ENCODE assay signal across 10 mouse cellular contexts in genomic region chr4:123957492-123957808, GRCm38 (mm10). TPM values are rescaled to one million over a fixed set of nuclear protein-coding genes. Genes with fewer than 3 reads are reported as not detected.
DNase-seq lines count a peak whose midpoint lies in the region; ATAC-seq lines count a peak whose summit lies in the region.
"Had no signal": no experiment of that assay in that cellular context is flagged by ENCODE, and none has a peak within 500 bp of the region (broad histone marks: within the 10 kb centered on the region; RNA-seq: fewer than 3 reads in every experiment).

No protein-coding gene starts in this region.

- no peaks in the 10 kb centered on the region for H3K9me3 ChIP-seq in heart, embryonic 13.5 days
- no peaks in the 10 kb centered on the region for H3K9me3 ChIP-seq in embryonic facial prominence, embryonic 14.5 days (ENCODE audit: control insufficient read depth, low read length)
- no peaks in the 10 kb centered on the region for H3K9me3 ChIP-seq in intestine, embryonic 14.5 days (ENCODE audit: control insufficient read depth, low read length)
- no peaks in the 10 kb centered on the region for H3K9me3 ChIP-seq in midbrain, embryonic 14.5 days (ENCODE audit: control insufficient read depth, low read length)

- no peak for ATAC-seq in heart, embryonic 13.5 days (ENCODE audit: extremely low read depth, insufficient number of reproducible peaks, low FRiP score, low TSS enrichment)
- no peak for ATAC-seq in embryonic facial prominence, embryonic 14.5 days (ENCODE audit: low read depth)
- ATAC-seq in intestine, embryonic 14.5 days (replicated peaks; ENCODE audit: low FRiP score, low TSS enrichment, low read depth) = no peak; the same call in 1 of the 2 replicates
- ATAC-seq in midbrain, embryonic 14.5 days (ENCODE audit: low FRiP score, low TSS enrichment) = no peak
- ATAC-seq in monocyte, adult 5-6 weeks (replicated peaks; ENCODE audit: insufficient number of reproducible peaks, low FRiP score, low TSS enrichment, poor library complexity, severe bottlenecking) = no peak

- H3K9ac ChIP-seq in heart, embryonic 13.5 days = no peak overlapping the region
- 0 out of 2 replicates have a peak overlapping the region, but pooled peaks have one; percentile 38 for H3K9ac ChIP-seq in embryonic facial prominence, embryonic 14.5 days (ENCODE audit: low read depth, low read length)
- H3K9ac ChIP-seq in intestine, embryonic 14.5 days (ENCODE audit: low read length) = no peak overlapping the region
- 0 out of 2 replicates have a peak overlapping the region, but pooled peaks have one; percentile 24 for H3K9ac ChIP-seq in midbrain, embryonic 14.5 days (replicated peaks; ENCODE audit: low read length)

- peak overlapping the region; percentile 38; the same call in 1 of the 2 replicates for H3K4me3 ChIP-seq in heart, embryonic 13.5 days
- peak overlapping the region; percentile 8; the same call in 1 of the 2 replicates for H3K4me3 ChIP-seq in embryonic facial prominence, embryonic 14.5 days (ENCODE audit: low read depth, low read length)
- no peak overlapping the region for H3K4me3 ChIP-seq in intestine, embryonic 14.5 days (ENCODE audit: low read depth, low read length)
- no peak overlapping the region for H3K4me3 ChIP-seq in midbrain, embryonic 14.5 days (replicated peaks; ENCODE audit: low read depth, low read length)

- H3K4me1 ChIP-seq in heart, embryonic 13.5 days = peaks cover 24% of the 10 kb centered on the region
- no peaks in the 10 kb centered on the region for H3K4me1 ChIP-seq in embryonic facial prominence, embryonic 14.5 days (ENCODE audit: control insufficient read depth, insufficient read depth, low read length)
- H3K4me1 ChIP-seq in intestine, embryonic 14.5 days (replicated peaks; ENCODE audit: control insufficient read depth, insufficient read depth, low read length) = peaks cover 21% of the 10 kb centered on the region
- H3K4me1 ChIP-seq in midbrain, embryonic 14.5 days (ENCODE audit: control insufficient read depth, insufficient read depth, low read length) = peaks cover 9% of the 10 kb centered on the region; the same call in 1 of the 2 replicates

- H3K36me3 ChIP-seq in heart, embryonic 13.5 days = no peaks in the 10 kb centered on the region
- no peaks in the 10 kb centered on the region for H3K36me3 ChIP-seq in embryonic facial prominence, embryonic 14.5 days (ENCODE audit: control insufficient read depth, insufficient read depth, low read length)
- no peaks in the 10 kb centered on the region for H3K36me3 ChIP-seq in intestine, embryonic 14.5 days (ENCODE audit: control insufficient read depth, insufficient read depth, low read length)
- H3K36me3 ChIP-seq in midbrain, embryonic 14.5 days (ENCODE audit: control insufficient read depth, insufficient read depth, low read length) = no peaks in the 10 kb centered on the region

- 53% methylated on average over 4 of the region's 4 CpGs for WGBS in heart, embryonic 13.5 days
- 54% methylated on average over 4 of the region's 4 CpGs for WGBS in embryonic facial prominence, embryonic 14.5 days
- WGBS in intestine, embryonic 14.5 days = 59% methylated on average over 4 of the region's 4 CpGs
- 53% methylated on average over 4 of the region's 4 CpGs for WGBS in midbrain, embryonic 14.5 days

- peak overlapping the region; percentile 64 for H3K4me2 ChIP-seq in heart, embryonic 13.5 days
- peak overlapping the region; percentile 48; the same call in 1 of the 2 replicates for H3K4me2 ChIP-seq in embryonic facial prominence, embryonic 14.5 days (ENCODE audit: low read depth, low read length)
- H3K4me2 ChIP-seq in intestine, embryonic 14.5 days (ENCODE audit: low read length) = peak overlapping the region; percentile 45
- H3K4me2 ChIP-seq in midbrain, embryonic 14.5 days (ENCODE audit: low read length) = no peak overlapping the region

- no peak overlapping the region for H3K27ac ChIP-seq in heart, embryonic 13.5 days (replicated peaks)
- no peak overlapping the region for H3K27ac ChIP-seq in embryonic facial prominence, embryonic 14.5 days (replicated peaks; ENCODE audit: low read depth, low read length)
- no peak overlapping the region for H3K27ac ChIP-seq in intestine, embryonic 14.5 days (ENCODE audit: low read depth)
- no peak overlapping the region for H3K27ac ChIP-seq in midbrain, embryonic 14.5 days (replicated peaks; ENCODE audit: low read depth, low read length)

- DNase-seq in heart, adult 9 months (ENCODE audit: low spot score in 2 of 2) = no peak
- no peak for DNase-seq in embryonic facial prominence, embryonic 14.5 days (ENCODE audit: low spot score)
- DNase-seq in intestine, embryonic 14.5 days (ENCODE audit: low spot score) = no peak
- DNase-seq in midbrain, embryonic 14.5 days = no peak
- no peak for DNase-seq in thymus, postnatal 25 days
- DNase-seq in adrenal gland, postnatal 10 days = no peak

- H3K27me3 ChIP-seq in heart, embryonic 13.5 days (replicated peaks) = peaks cover 37% of the 10 kb centered on the region
- H3K27me3 ChIP-seq in embryonic facial prominence, embryonic 14.5 days (replicated peaks; ENCODE audit: control insufficient read depth, insufficient read depth, low read length) = peaks cover 8% of the 10 kb centered on the region; the same call in 1 of the 2 replicates
- H3K27me3 ChIP-seq in intestine, embryonic 14.5 days (replicated peaks; ENCODE audit: control insufficient read depth, insufficient read depth, low read length) = 0 out of 2 replicates have a peak, but pooled peaks cover 6% of the 10 kb centered on the region
- peaks cover 7% of the 10 kb centered on the region; the same call in 1 of the 2 replicates for H3K27me3 ChIP-seq in midbrain, embryonic 14.5 days (ENCODE audit: control insufficient read depth, insufficient read depth, low read length)

RNA-seq across cellular contexts. Expression of gene 4930535I16Rik, which starts 39.6 kb away (rescaled TPM):
- polyA plus RNA-seq in heart, embryonic 13.5 days (2015; fragmentation: Nextera tagmentation; extraction: Ambion mirVana) = not detected in 2 replicates
- polyA plus RNA-seq in embryonic facial prominence, embryonic 14.5 days (2014; fragmentation: Nextera tagmentation; extraction: Ambion mirVana) = not detected in 2 replicates
- 0.48 TPM in 1 of 2 replicates, not detected in the other for polyA plus RNA-seq in intestine, embryonic 14.5 days (2014; fragmentation: Nextera tagmentation; extraction: Ambion mirVana)
- polyA plus RNA-seq in midbrain, embryonic 14.5 days (2014; fragmentation: Nextera tagmentation; extraction: Ambion mirVana) = not detected in 2 replicates
- total RNA-seq in monocyte, adult 5-6 weeks (2017) = not detected in 3 replicates
- not detected for total RNA-seq in adrenal gland, postnatal 10 days (2021)
- total RNA-seq: gastrocnemius, postnatal 25 days; megakaryocyte progenitor cell, adult 5-6 weeks had no signal

RNA-seq across cellular contexts. Expression of gene Rragc, which starts 40.2 kb away (rescaled TPM):
- 38.1 and 40.9 TPM in 2 replicates for polyA plus RNA-seq in heart, embryonic 13.5 days (2015; fragmentation: Nextera tagmentation; extraction: Ambion mirVana)
- polyA plus RNA-seq in embryonic facial prominence, embryonic 14.5 days (2014; fragmentation: Nextera tagmentation; extraction: Ambion mirVana) = 54.7 and 56.6 TPM in 2 replicates
- 50.6 and 51.9 TPM in 2 replicates for polyA plus RNA-seq in intestine, embryonic 14.5 days (2014; fragmentation: Nextera tagmentation; extraction: Ambion mirVana)
- polyA plus RNA-seq in midbrain, embryonic 14.5 days (2014; fragmentation: Nextera tagmentation; extraction: Ambion mirVana) = 47.3 and 53.6 TPM in 2 replicates
- 34.2 to 61.7 TPM (median 40.5 TPM) in 3 replicates for total RNA-seq in monocyte, adult 5-6 weeks (2017)
- total RNA-seq in adrenal gland, postnatal 10 days (2021) = 10 to 100 TPM; 75.9 to 79.0 TPM

RNA-seq across cellular contexts. Expression of gene Mycbp, which starts 52.8 kb away (rescaled TPM):
- polyA plus RNA-seq in heart, embryonic 13.5 days (2015; fragmentation: Nextera tagmentation; extraction: Ambion mirVana) = 57.6 and 58.5 TPM in 2 replicates
- polyA plus RNA-seq in embryonic facial prominence, embryonic 14.5 days (2014; fragmentation: Nextera tagmentation; extraction: Ambion mirVana) = 67.5 and 81.0 TPM in 2 replicates
- polyA plus RNA-seq in intestine, embryonic 14.5 days (2014; fragmentation: Nextera tagmentation; extraction: Ambion mirVana) = 86.5 and 97.8 TPM in 2 replicates
- 39.1 and 46.7 TPM in 2 replicates for polyA plus RNA-seq in midbrain, embryonic 14.5 days (2014; fragmentation: Nextera tagmentation; extraction: Ambion mirVana)
- 17.6 to 21.5 TPM (median 20.6 TPM) in 3 replicates for total RNA-seq in monocyte, adult 5-6 weeks (2017)
- 10 to 100 TPM; 46.0 to 50.3 TPM for total RNA-seq in adrenal gland, postnatal 10 days (2021)

Comparison
In these comparisons a context has a peak if more than half of its experiments do, and no peak if none do; other contexts are left out.
1. H3K4me3 ChIP-seq: peak in heart, embryonic 13.5 days (single experiment) and embryonic facial prominence, embryonic 14.5 days (single experiment); none in intestine, embryonic 14.5 days (single experiment) and midbrain, embryonic 14.5 days (single experiment).
2. H3K9ac ChIP-seq: peak in embryonic facial prominence, embryonic 14.5 days (single experiment) and midbrain, embryonic 14.5 days (single experiment); none in heart, embryonic 13.5 days (single experiment) and intestine, embryonic 14.5 days (single experiment).